Mouse (Mus musculus) midbrain, embryonic 14.5 days (tissue): ENCODE data around the gene Fgfr2. TPM values are rescaled to one million over a fixed set of nuclear protein-coding genes. Genes with fewer than 3 reads are reported as not detected.
A peak's percentile ranks its signal among the peaks of the same experiment; 100 is the strongest.

ENCODE experiments used
- ATAC-seq: fragments of 200-750 bp; cut with Nextera tagmentation; 2 replicates; pipeline ENCODE4 v1.8.0; 2017; ENCODE audit warnings: moderate number of reproducible peaks, moderate library complexity; ENCODE audit not compliant: low FRiP score, low TSS enrichment
- DNase-seq: peaks from one replicate; pipeline ENCODE4 v3.0.0-alpha.2; 2015
- H3K27ac ChIP-seq: fragments of 300-500 bp; sonication (generic); replicated peaks from 2 replicates; pipeline ENCODE4 v1.5.1; 2014; ENCODE audit warnings: mild to moderate bottlenecking, low read depth, low read length, moderate library complexity
- H3K27me3 ChIP-seq: fragments of 300-500 bp; sonication (generic); 2 replicates; pipeline ENCODE4 v1.6.1; 2014; ENCODE audit warnings: low read length, control low read depth, mixed read lengths; ENCODE audit not compliant: control insufficient read depth, insufficient read depth
- H3K36me3 ChIP-seq: fragments of 300-500 bp; sonication (generic); 2 replicates; pipeline ENCODE4 v1.6.1; 2014; ENCODE audit warnings: low read length, control low read depth; ENCODE audit not compliant: control insufficient read depth, insufficient read depth
- H3K4me1 ChIP-seq: fragments of 300-500 bp; sonication (generic); 2 replicates; pipeline ENCODE4 v1.6.1; 2014; ENCODE audit warnings: mild to moderate bottlenecking, antibody characterized with exemption, low read length, control low read depth; ENCODE audit not compliant: control insufficient read depth, insufficient read depth
- H3K4me2 ChIP-seq: fragments of 300-500 bp; sonication (generic); 2 replicates; pipeline ENCODE4 v1.6.1; 2014; ENCODE audit warnings: mild to moderate bottlenecking, low read length, moderate library complexity
- H3K4me3 ChIP-seq: fragments of 300-500 bp; sonication (generic); replicated peaks from 2 replicates; pipeline ENCODE4 v1.5.1; 2014; ENCODE audit warnings: low read depth, low read length
- H3K9ac ChIP-seq: fragments of 300-500 bp; sonication (generic); replicated peaks from 2 replicates; pipeline ENCODE4 v1.6.1; 2014; ENCODE audit warnings: mild to moderate bottlenecking, low read length, moderate library complexity
- H3K9me3 ChIP-seq: fragments of 300-500 bp; sonication (generic); 2 replicates; pipeline ENCODE4 v1.6.1; 2016; ENCODE audit warnings: low read length, control low read depth, mixed read lengths; ENCODE audit not compliant: control insufficient read depth
- WGBS: fragments of 180-500 bp; shearing (Covaris S2); extraction: QIAGEN DNeasy Blood & Tissue Kit; methylation state at CpG from one replicate; pipeline ENCODE4 v1.1.7; 2014; 5-methylcytosine and 5-hydroxymethylcytosine counted together
- polyA plus RNA-seq: library from polyadenylated mRNA; unstranded; fragments of >200 nt; fragmentation: Nextera tagmentation; extraction: Ambion mirVana; gene quantifications from 2 replicates; pipeline ENCODE4 v1.2.1, GENCODE M21; 2014

The Fgfr2 gene
- polyA plus RNA-seq, 1 experiment from 2014 or later, result 28.1 TPM

GRCm38 (mm10) chr7:133019481-133020020 is 103.6 kb downstream of the Fgfr2 start:
- no peak for DNase-seq
- ATAC-seq, result no peak
- H3K27ac ChIP-seq, result no peak overlapping the region
- WGBS, result 21% methylated on average over 6 of the region's 6 CpGs
- H3K27me3 ChIP-seq, result no peaks in the 10 kb centered on the region
- peaks cover 30% of the 10 kb centered on the region for H3K4me1 ChIP-seq
- H3K36me3 ChIP-seq, result no peaks in the 10 kb centered on the region
- no peak overlapping the region for H3K4me2 ChIP-seq
- H3K4me3 ChIP-seq, result no peak overlapping the region
- no peaks in the 10 kb centered on the region for H3K9me3 ChIP-seq
- no peak overlapping the region for H3K9ac ChIP-seq

- no peaks in the 10 kb centered on the region for H3K27me3 ChIP-seq
- H3K4me1 ChIP-seq, result peaks cover 35% of the 10 kb centered on the region
- H3K9me3 ChIP-seq, result no peaks in the 10 kb centered on the region
- no peaks in the 10 kb centered on the region for H3K36me3 ChIP-seq
- WGBS, result 69% methylated on average over 7 of the region's 7 CpGs
- H3K4me3 ChIP-seq, result no peak overlapping the region
- no peak overlapping the region for H3K9ac ChIP-seq
- ATAC-seq (no peak), DNase-seq (no peak)
- H3K4me2 ChIP-seq, result no peak overlapping the region
- H3K27ac ChIP-seq, result no peak overlapping the region
Observed at GRCm38 (mm10) chr7:133018961-133019360, 104.2 kb downstream of the Fgfr2 start.

GRCm38 (mm10) chr7:133015416-133016070 is 107.6 kb downstream of the Fgfr2 start:
- Histone ChIP-seq H3K4me2 (peak overlapping the region; percentile 25; the same call in 1 of the 2 replicates), H3K4me3 (no peak overlapping the region), H3K27me3 (no peaks in the 10 kb centered on the region), H3K9me3 (no peaks in the 10 kb centered on the region), H3K27ac (peak overlapping the region; percentile 67), H3K36me3 (no peaks in the 10 kb centered on the region), H3K9ac (peak overlapping the region; percentile 36; the same call in 1 of the 2 replicates), H3K4me1 (peaks cover 61% of the 10 kb centered on the region)
- DNase-seq (peak; percentile 64), ATAC-seq (peak; percentile 53; the same call in 1 of the 2 replicates)
- WGBS, result 5% methylated on average over 7 of the region's 7 CpGs

- H3K4me2 ChIP-seq, result peak overlapping the region; percentile 25; the same call in 1 of the 2 replicates
- H3K4me1 ChIP-seq, result peaks cover 59% of the 10 kb centered on the region
- no peaks in the 10 kb centered on the region for H3K27me3 ChIP-seq
- DNase-seq (no peak), ATAC-seq (no peak)
- H3K4me3 ChIP-seq, result no peak overlapping the region
- peak overlapping the region; percentile 67; the same call in 1 of the 2 replicates for H3K27ac ChIP-seq
- H3K36me3 ChIP-seq, result no peaks in the 10 kb centered on the region
- H3K9me3 ChIP-seq, result no peaks in the 10 kb centered on the region
- WGBS, result 84% methylated on average over 14 of the region's 14 CpGs
- H3K9ac ChIP-seq, result no peak overlapping the region
Observed at GRCm38 (mm10) chr7:133014631-133015030, 108.5 kb downstream of the Fgfr2 start.

GRCm38 (mm10) chr7:133013923-133014322 is 109.2 kb downstream of the Fgfr2 start:
- ATAC-seq (no peak), DNase-seq (no peak)
- H3K4me1 ChIP-seq, result peaks cover 57% of the 10 kb centered on the region
- no peaks in the 10 kb centered on the region for H3K9me3 ChIP-seq
- H3K4me3 ChIP-seq, result no peak overlapping the region
- H3K36me3 ChIP-seq, result no peaks in the 10 kb centered on the region
- no peak overlapping the region for H3K4me2 ChIP-seq
- H3K27ac ChIP-seq, result no peak overlapping the region
- no peaks in the 10 kb centered on the region for H3K27me3 ChIP-seq
- no peak overlapping the region for H3K9ac ChIP-seq
- 93% methylated on average over 10 of the region's 10 CpGs for WGBS

- 48% methylated on average over 14 of the region's 14 CpGs for WGBS
- Histone ChIP-seq H3K9me3 (no peaks in the 10 kb centered on the region), H3K36me3 (no peaks in the 10 kb centered on the region), H3K4me1 (peaks cover 56% of the 10 kb centered on the region), H3K4me3 (no peak overlapping the region), H3K9ac (no peak overlapping the region), H3K27ac (0 out of 2 replicates have a peak overlapping the region, but pooled peaks have one; percentile 26), H3K27me3 (no peaks in the 10 kb centered on the region), H3K4me2 (0 out of 2 replicates have a peak overlapping the region, but pooled peaks have one; percentile 3)
- no peak for ATAC-seq
- DNase-seq, result no peak
Observed at GRCm38 (mm10) chr7:133012637-133013366, 110.3 kb downstream of the Fgfr2 start.

- H3K9me3 ChIP-seq, result no peaks in the 10 kb centered on the region
- peaks cover 59% of the 10 kb centered on the region for H3K4me1 ChIP-seq
- WGBS, result 30% methylated on average over 4 of the region's 4 CpGs
- H3K4me3 ChIP-seq, result no peak overlapping the region
- DNase-seq (peak; percentile 67), ATAC-seq (no peak)
- H3K27me3 ChIP-seq, result no peaks in the 10 kb centered on the region
- H3K9ac ChIP-seq, result no peak overlapping the region
- no peaks in the 10 kb centered on the region for H3K36me3 ChIP-seq
- H3K4me2 ChIP-seq, result peak overlapping the region; percentile 29; the same call in 1 of the 2 replicates
- peak overlapping the region; percentile 70 for H3K27ac ChIP-seq
Observed at GRCm38 (mm10) chr7:133011611-133012010, 111.5 kb downstream of the Fgfr2 start.

GRCm38 (mm10) chr7:133011191-133011590 is 112.0 kb downstream of the Fgfr2 start:
- Histone ChIP-seq H3K9ac (no peak overlapping the region), H3K4me1 (peaks cover 59% of the 10 kb centered on the region), H3K4me2 (peak overlapping the region; percentile 29; the same call in 1 of the 2 replicates), H3K27me3 (no peaks in the 10 kb centered on the region), H3K27ac (peak overlapping the region; percentile 70), H3K36me3 (no peaks in the 10 kb centered on the region), H3K9me3 (no peaks in the 10 kb centered on the region), H3K4me3 (no peak overlapping the region)
- no peak for ATAC-seq
- WGBS, result 28% methylated on average over 5 of the region's 5 CpGs
- peak; percentile 67 for DNase-seq
